Mouse (Mus musculus) ES-E14 (cell line): ENCODE data around the gene Zbtb37. TPM values are rescaled to one million over a fixed set of nuclear protein-coding genes. Genes with fewer than 3 reads are reported as not detected.

Experiments used
- DNase-seq: peaks from one replicate; pipeline ENCODE4 v3.0.0-alpha.2; 2013; ENCODE audit warnings: low read depth, low spot score
- H3K27ac ChIP-seq: 2 replicates; pipeline ENCODE4 v1.5.1; 2012; ENCODE audit warnings: low read depth, mild to moderate bottlenecking, low read length, moderate library complexity, mixed read lengths; ENCODE audit not compliant: poor library complexity, insufficient read depth, severe bottlenecking
- H3K36me3 ChIP-seq: 2 replicates; pipeline ENCODE4 v1.6.1; 2012; ENCODE audit warnings: mild to moderate bottlenecking, low read length, moderate library complexity, mixed read lengths; ENCODE audit not compliant: control insufficient read depth, poor library complexity, insufficient read depth, severe bottlenecking
- H3K4me1 ChIP-seq, 2 experiments: fragments of 150-350 bp in 1 of 2; sonication (generic) in 1 of 2; 2 replicates each; pipeline ENCODE4 v1.6.1; 2012; ENCODE audit warnings: low read length in 2 of 2, mild to moderate bottlenecking in 1 of 2, mixed read lengths in 1 of 2; ENCODE audit not compliant: control insufficient read depth in 2 of 2, insufficient read depth in 2 of 2, poor library complexity in 1 of 2
- H3K4me3 ChIP-seq, 2 experiments: fragments of 150-350 bp in 1 of 2; sonication (generic) in 1 of 2; 2 replicates each; pipeline ENCODE4 v1.5.1; 2012; ENCODE audit warnings: low read length in 2 of 2, low read depth in 1 of 2, mild to moderate bottlenecking in 1 of 2, mixed read lengths in 1 of 2; ENCODE audit not compliant: insufficient read depth in 1 of 2, poor library complexity in 1 of 2, severe bottlenecking in 1 of 2
- H3K9ac ChIP-seq: 2 replicates; pipeline ENCODE4 v1.6.1; 2012; ENCODE audit warnings: low read depth, mild to moderate bottlenecking, low read length, mixed read lengths; ENCODE audit not compliant: poor library complexity, insufficient read depth, severe bottlenecking
- H3K9me3 ChIP-seq: fragments of 150-350 bp; sonication (generic); 2 replicates; pipeline ENCODE4 v1.6.1; 2012; ENCODE audit warnings: low read depth, mild to moderate bottlenecking, low read length; ENCODE audit not compliant: control insufficient read depth, insufficient read depth
- CHD2 ChIP-seq: IDR thresholded peaks from 2 replicates; pipeline ENCODE4 v1.6.1; 2014; ENCODE audit warnings: mild to moderate bottlenecking, low read depth, low read length, inconsistent platforms
- HCFC1 ChIP-seq: IDR thresholded peaks from 2 replicates; pipeline ENCODE4 v1.6.1; 2012; ENCODE audit warnings: low read length, inconsistent platforms, borderline replicate concordance; ENCODE audit not compliant: insufficient read depth
- MAFK ChIP-seq: IDR thresholded peaks from 2 replicates; pipeline ENCODE4 v1.6.1; 2014; ENCODE audit warnings: mild to moderate bottlenecking, low read depth, low read length, inconsistent platforms; ENCODE audit not compliant: insufficient read depth
- ZC3H11A ChIP-seq: IDR thresholded peaks from 2 replicates; pipeline ENCODE4 v1.6.1; 2012; ENCODE audit warnings: low read depth, mild to moderate bottlenecking, inconsistent platforms, low read length, borderline replicate concordance
- ZNF384 ChIP-seq: IDR thresholded peaks from 2 replicates; pipeline ENCODE4 v1.6.1; 2012; ENCODE audit warnings: low read depth, low read length, inconsistent platforms
- in situ Hi-C, 2 experiments: fragments of 600-800 bp; cut with MboI; formaldehyde crosslinking; loops; one replicate each; pipeline ENCODE4 v1.15.1; 2025; ENCODE audit warnings: low sequenced_read_pairs in 2 of 2, inconsistent platforms in 1 of 2; ENCODE audit not compliant: unreplicated experiment in 2 of 2
- total RNA-seq: library from RNA; depleted of rRNA; stranded (reverse); fragments of 300-350 nt; gene quantifications from 2 replicates; pipeline ENCODE4 v1.2.3, GENCODE M21; 2012; rRNA removed

Gene Zbtb37
- 10.7 and 13.0 TPM in 2 replicates for total RNA-seq

GRCm38 (mm10) chr1:161034435-161035280 lies at the start of gene Zbtb37:
Gene Zbtb37 (minus strand): TSS chr1:161034849.
- peak within 1 kb of the TSS; percentile 67 to 98 for H3K4me3 ChIP-seq
- DNase-seq = peak; percentile 99
- H3K27ac ChIP-seq = peak within 1 kb of the TSS; percentile 99
- no peaks in the 10 kb centered on the region for H3K9me3 ChIP-seq
- in situ Hi-C loops = no loop called here
- TF ChIP-seq ZNF384 = no peak
- TF ChIP-seq ZC3H11A = no peak
- TF ChIP-seq CHD2 = no peak
- TF ChIP-seq HCFC1 = peak; percentile 75; the same call in 1 of the 2 replicates
- peaks cover 0 to 2% of the 10 kb centered on the region in 2 experiments; a peak in 1 of 4 replicates for H3K4me1 ChIP-seq
- H3K36me3 ChIP-seq = peaks cover 36% of the 10 kb centered on the region
- peak within 1 kb of the TSS; percentile 97 for H3K9ac ChIP-seq

- Histone ChIP-seq H3K4me1 (peaks cover 0 to 4% of the 10 kb centered on the region in 2 experiments; a peak in 1 of 4 replicates), H3K27ac (no peak overlapping the region), H3K9me3 (no peaks in the 10 kb centered on the region), H3K4me3 (no peak overlapping the region), H3K9ac (no peak overlapping the region), H3K36me3 (no peaks in the 10 kb centered on the region; the same call in 1 of the 2 replicates)
- TF ChIP-seq MAFK (no peak), ZC3H11A (no peak), CHD2 (no peak), HCFC1 (no peak), ZNF384 (no peak)
- DNase-seq = no peak
- in situ Hi-C loops = no loop called here
Observed at GRCm38 (mm10) chr1:161077243-161077642, 42.6 kb upstream of the Zbtb37 start.

GRCm38 (mm10) chr1:161076238-161076637 lies 41.6 kb upstream of the Zbtb37 start:
- Histone ChIP-seq H3K4me1 (peaks cover 0 to 5% of the 10 kb centered on the region in 2 experiments; a peak in 1 of 4 replicates), H3K36me3 (no peaks in the 10 kb centered on the region; the same call in 1 of the 2 replicates), H3K27ac (no peak overlapping the region), H3K9ac (no peak overlapping the region), H3K9me3 (no peaks in the 10 kb centered on the region), H3K4me3 (no peak overlapping the region)
- no peak for DNase-seq
- TF ChIP-seq CHD2 = no peak
- TF ChIP-seq HCFC1 = no peak
- no peak for TF ChIP-seq ZC3H11A
- no peak for TF ChIP-seq MAFK
- TF ChIP-seq ZNF384 = no peak
- in situ Hi-C loops = no loop called here

GRCm38 (mm10) chr1:161071272-161071620 lies 36.6 kb upstream of the Zbtb37 start:
- Histone ChIP-seq H3K4me3 (peak overlapping the region; percentile 75 to 90), H3K27ac (no peak overlapping the region), H3K36me3 (no peaks in the 10 kb centered on the region; the same call in 1 of the 2 replicates), H3K9me3 (no peaks in the 10 kb centered on the region), H3K4me1 (peaks cover 2 to 5% of the 10 kb centered on the region in 2 experiments; a peak in 1 of 4 replicates), H3K9ac (peak overlapping the region; percentile 85)
- TF ChIP-seq ZNF384 = no peak
- TF ChIP-seq ZC3H11A = no peak
- no peak for TF ChIP-seq CHD2
- no peak for TF ChIP-seq MAFK
- no peak for TF ChIP-seq HCFC1
- DNase-seq = no peak
- in situ Hi-C loops = no loop called here
